Mouse (Mus musculus) liver, embryonic 14.5 days (tissue): ENCODE results near the gene Dkk3.

Source experiments
- CTCF ChIP-seq: IDR thresholded peaks from 2 replicates; pipeline ENCODE4 v1.5.1; 2016; ENCODE audit warnings: antibody characterized with exemption, low read depth, control low read depth
- EP300 ChIP-seq: IDR thresholded peaks from 2 replicates; pipeline ENCODE4 v1.6.1; 2016; ENCODE audit warnings: antibody characterized with exemption, low read depth

- TF ChIP-seq CTCF (no peak), EP300 (no peak)
These were observed 41.4 kb downstream of the Dkk3 start for GRCm38 (mm10) chr7:112117501-112117900.
